Mouse (Mus musculus) ovary, postnatal 10 days (tissue): ENCODE data around the gene Nt5dc2.

Experiments
- DNase-seq: peaks from one replicate; pipeline ENCODE4 v3.0.0; 2022; ENCODE audit warnings: low spot score

Gene Nt5dc2

GRCm38 (mm10) chr14:31168425-31168824 is 37.6 kb downstream of the Nt5dc2 start, which contains the start of gene Stab1:
Gene Stab1 (minus strand): TSS chr14:31168641.
- no peak for DNase-seq

- DNase-seq = no peak
Measured at GRCm38 (mm10) chr14:31169508-31169907, 38.7 kb downstream of the Nt5dc2 start.

GRCm38 (mm10) chr14:31170963-31171362 is 40.1 kb downstream of the Nt5dc2 start:
- no peak for DNase-seq

GRCm38 (mm10) chr14:31171386-31171785 is 40.5 kb downstream of the Nt5dc2 start:
- DNase-seq = no peak

- no peak for DNase-seq
Measured at GRCm38 (mm10) chr14:31171821-31172220, 41.0 kb downstream of the Nt5dc2 start.

GRCm38 (mm10) chr14:31172781-31173455 is 42.1 kb downstream of the Nt5dc2 start:
- DNase-seq = no peak

- DNase-seq = no peak
Measured at GRCm38 (mm10) chr14:31173537-31173936, 42.7 kb downstream of the Nt5dc2 start.

GRCm38 (mm10) chr14:31177287-31177686 is 46.4 kb downstream of the Nt5dc2 start:
- no peak for DNase-seq

GRCm38 (mm10) chr14:31177715-31178114 is 46.9 kb downstream of the Nt5dc2 start:
- DNase-seq = no peak

GRCm38 (mm10) chr14:31179677-31180365 is 49.0 kb downstream of the Nt5dc2 start:
- no peak for DNase-seq

- no peak for DNase-seq
Measured at GRCm38 (mm10) chr14:31181512-31181911, 50.7 kb downstream of the Nt5dc2 start.

- no peak for DNase-seq
Measured at GRCm38 (mm10) chr14:31182786-31183290, 52.0 kb downstream of the Nt5dc2 start.

GRCm38 (mm10) chr14:31183541-31183940 is 52.7 kb downstream of the Nt5dc2 start:
- DNase-seq = no peak

- DNase-seq = no peak
Measured at GRCm38 (mm10) chr14:31184195-31184594, 53.3 kb downstream of the Nt5dc2 start.

GRCm38 (mm10) chr14:31186656-31187055 is 55.8 kb downstream of the Nt5dc2 start:
- DNase-seq = no peak
